Mouse (Mus musculus) G1E (cell line): ENCODE results near the gene Olfr1233. TPM values are rescaled to one million over a fixed set of nuclear protein-coding genes. Genes with fewer than 3 reads are reported as not detected.

ENCODE experiments used
- ATAC-seq: 2 replicates; pipeline ENCODE4 v1.8.0; 2016; ENCODE audit warnings: mild to moderate bottlenecking; ENCODE audit not compliant: insufficient number of reproducible peaks, poor library complexity, low FRiP score, severe bottlenecking; ENCODE audit errors: extremely low read depth
- DNase-seq: peaks from one replicate; pipeline ENCODE4 v3.0.0; 2012; ENCODE audit warnings: low spot score
- H3K27me3 ChIP-seq: 2 replicates; pipeline ENCODE4 v1.6.1; 2012; ENCODE audit warnings: mild to moderate bottlenecking, low read length, inconsistent platforms; ENCODE audit not compliant: insufficient read depth
- H3K36me3 ChIP-seq: replicated peaks from 2 replicates; pipeline ENCODE3; 2012; ENCODE audit warnings: mild to moderate bottlenecking, inconsistent platforms
- H3K4me1 ChIP-seq: 2 replicates; pipeline ENCODE4 v1.6.1; 2012; ENCODE audit warnings: low read depth, low read length, inconsistent platforms, mixed read lengths; ENCODE audit not compliant: insufficient read depth
- H3K4me3 ChIP-seq: 2 replicates; pipeline ENCODE4 v1.5.1; 2012; ENCODE audit warnings: low read depth, mild to moderate bottlenecking, inconsistent platforms, low read length, moderate library complexity, mixed read lengths
- H3K9me3 ChIP-seq: replicated peaks from 2 replicates; pipeline ENCODE4 v1.6.1; 2012; ENCODE audit warnings: inconsistent platforms
- CTCF ChIP-seq: IDR thresholded peaks from 2 replicates; pipeline ENCODE4 v1.5.1; 2012; ENCODE audit warnings: low read depth, low read length, inconsistent platforms, mixed read lengths
- GATA1 ChIP-seq: IDR thresholded peaks from 2 replicates; pipeline ENCODE4 v1.6.1; 2012; ENCODE audit warnings: borderline replicate concordance, low read length, inconsistent platforms, mixed read lengths
- GATA2 ChIP-seq: IDR thresholded peaks from 2 replicates; pipeline ENCODE4 v1.6.1; 2012; ENCODE audit warnings: low read depth, low read length, inconsistent platforms, borderline replicate concordance
- POLR2AphosphoS5 ChIP-seq: IDR thresholded peaks from 2 replicates; pipeline ENCODE4 v1.6.1; 2012; ENCODE audit warnings: low read depth, low read length, inconsistent platforms; ENCODE audit not compliant: insufficient replicate concordance
- TAL1 ChIP-seq: conservative IDR thresholded peaks from 2 replicates; pipeline ENCODE4 v1.6.1; 2012; ENCODE audit warnings: low read depth, low read length, inconsistent platforms, mixed read lengths
- polyA plus RNA-seq: library from polyadenylated mRNA; stranded (reverse); fragments of >175 nt; gene quantifications from 2 replicates; pipeline ENCODE4 v1.2.3, GENCODE M21; 2012
- total RNA-seq, 2 experiments: library from RNA; stranded (forward) in 1 of 2; stranded (reverse) in 1 of 2; fragments of 200-1000 nt in 1 of 2; fragments of >200 nt in 1 of 2; fragmentation: Nextera tagmentation in 1 of 2; gene quantifications; 2 replicates each; pipeline ENCODE4 v1.2.3; 2014 to 2017

Gene Olfr1233
- total RNA-seq (2014; fragmentation: Nextera tagmentation): not detected in 2 replicates
- total RNA-seq (2017): under 0.01 and 0.16 TPM in 2 replicates
- polyA plus RNA-seq: not detected in 2 replicates

- TF ChIP-seq TAL1: no peak
- TF ChIP-seq GATA2: no peak
- no peak for TF ChIP-seq POLR2AphosphoS5
- no peak for TF ChIP-seq GATA1
- TF ChIP-seq CTCF: no peak
- no peaks in the 10 kb centered on the region for H3K36me3 ChIP-seq
- H3K27me3 ChIP-seq: no peaks in the 10 kb centered on the region
- no peak within 1 kb of the TSS for H3K4me3 ChIP-seq
- DNase-seq (no peak), ATAC-seq (no peak)
- 0 out of 2 replicates have a peak, but pooled peaks cover 2% of the 10 kb centered on the region for H3K9me3 ChIP-seq
- no peaks in the 10 kb centered on the region for H3K4me1 ChIP-seq
Observed at GRCm38 (mm10) chr2:89342298-89342697, at the start of gene Olfr1233. Gene Olfr1233, minus strand, starts transcription at chr2:89342398.

DNA sequence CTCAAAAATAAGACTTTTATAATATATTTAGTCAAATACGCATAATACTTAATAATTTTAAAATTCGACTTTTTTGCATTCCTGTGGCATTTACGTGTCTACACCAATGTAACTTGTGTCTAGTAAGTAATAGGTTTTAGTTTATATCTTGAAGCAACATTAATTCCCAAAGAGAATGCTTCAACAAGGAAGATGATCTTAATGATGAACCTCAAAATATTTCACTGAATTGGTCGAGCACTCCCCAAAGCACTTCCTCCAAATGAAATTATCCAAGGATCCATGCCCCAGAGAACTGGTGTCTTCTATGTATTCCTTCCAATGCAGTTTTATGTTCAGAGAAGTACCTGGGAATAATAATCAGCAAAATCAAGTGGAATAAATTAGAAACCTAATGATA, 22.6 kb upstream of the Olfr1233 start, which contains the start of gene Olfr1234:
Gene Olfr1234 (minus strand): TSS at position 101 of the 400 bp plus-strand sequence.
- no peak for DNase-seq
- H3K4me1 ChIP-seq: no peaks in the 10 kb centered on the region
- H3K27me3 ChIP-seq: no peaks in the 10 kb centered on the region
- H3K4me3 ChIP-seq: no peak within 1 kb of the TSS
- TF ChIP-seq GATA2 (no peak), POLR2AphosphoS5 (no peak), TAL1 (no peak), CTCF (no peak), GATA1 (no peak)
- no peak for ATAC-seq
- H3K36me3 ChIP-seq: no peaks in the 10 kb centered on the region
- no peaks in the 10 kb centered on the region for H3K9me3 ChIP-seq

DNA sequence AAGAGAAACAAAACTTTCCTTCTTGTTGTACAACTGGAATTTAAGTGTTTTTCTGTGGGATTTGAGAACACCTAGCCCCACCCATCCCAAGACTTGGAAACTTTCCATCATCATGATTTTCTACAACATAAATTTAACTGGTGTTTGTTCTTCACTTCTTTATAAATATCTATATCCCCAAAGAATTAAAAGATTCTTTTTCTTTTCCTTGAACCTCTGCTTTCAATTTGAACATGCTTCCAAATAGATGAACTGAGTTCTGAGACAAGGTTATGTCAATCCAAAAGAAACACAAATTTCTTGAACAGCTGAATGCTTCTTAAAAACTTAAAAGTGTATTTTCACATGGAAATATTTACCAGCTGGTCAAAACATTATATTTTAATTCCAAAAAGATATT, 12.6 kb downstream of the Olfr1233 start, which contains the start of gene Olfr1232:
Gene Olfr1232 (minus strand): TSS at position 101 of the 400 bp plus-strand sequence.
- ATAC-seq: no peak
- TF ChIP-seq GATA1 (no peak), POLR2AphosphoS5 (no peak), CTCF (no peak), GATA2 (no peak), TAL1 (no peak)
- H3K36me3 ChIP-seq: no peaks in the 10 kb centered on the region

GRCm38 (mm10) chr2:89306974-89307373, 35.2 kb downstream of the Olfr1233 start, which contains the start of gene Olfr1231:
Gene Olfr1231, minus strand, starts transcription at chr2:89307074.
- no peaks in the 10 kb centered on the region for H3K27me3 ChIP-seq
- no peaks in the 10 kb centered on the region for H3K4me1 ChIP-seq
- H3K36me3 ChIP-seq: no peaks in the 10 kb centered on the region
- no peak for TF ChIP-seq POLR2AphosphoS5
- TF ChIP-seq CTCF: no peak
- TF ChIP-seq TAL1: no peak
- TF ChIP-seq GATA1: no peak
- no peak for TF ChIP-seq GATA2
- H3K4me3 ChIP-seq: no peak within 1 kb of the TSS
- ATAC-seq (no peak), DNase-seq (no peak)
- 0 out of 2 replicates have a peak, but pooled peaks cover 2% of the 10 kb centered on the region for H3K9me3 ChIP-seq

More for the DNA sequence above, 12.6 kb downstream of the Olfr1233 start, which contains the start of gene Olfr1232:
- no peaks in the 10 kb centered on the region; the same call in 1 of the 2 replicates for H3K9me3 ChIP-seq
- H3K4me3 ChIP-seq: no peak within 1 kb of the TSS
- DNase-seq: no peak
- no peaks in the 10 kb centered on the region for H3K27me3 ChIP-seq
- no peaks in the 10 kb centered on the region for H3K4me1 ChIP-seq

- Histone ChIP-seq H3K4me1 (no peaks in the 10 kb centered on the region), H3K27me3 (no peaks in the 10 kb centered on the region), H3K9me3 (peaks cover 3% of the 10 kb centered on the region; the same call in 1 of the 2 replicates), H3K36me3 (no peaks in the 10 kb centered on the region), H3K4me3 (no peak within 1 kb of the TSS)
- DNase-seq: no peak
- TF ChIP-seq GATA2 (no peak), POLR2AphosphoS5 (no peak)
- no peak for ATAC-seq
Observed at GRCm38 (mm10) chr2:89297168-89297567, 45.0 kb downstream of the Olfr1233 start, which contains the start of gene Olfr1230. Gene Olfr1230, minus strand, starts transcription at chr2:89297268.

DNA sequence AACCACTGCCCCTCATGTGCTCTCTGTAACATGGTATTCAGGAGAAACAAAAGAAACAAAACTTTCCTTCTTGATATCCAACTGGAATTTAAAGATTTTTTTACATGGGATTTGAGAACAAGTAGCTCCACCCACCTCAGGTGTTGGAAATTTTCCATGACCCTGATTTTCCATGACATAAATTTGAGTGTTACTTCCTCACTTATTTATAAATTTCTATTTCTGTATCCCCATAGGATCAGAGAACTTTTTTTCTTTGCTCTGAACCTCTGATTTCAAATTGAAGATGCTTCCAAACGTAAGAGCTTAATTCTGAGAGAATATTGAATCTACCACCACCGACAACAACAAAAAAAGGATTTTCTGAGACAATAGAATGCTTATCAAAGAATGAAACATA, 54.3 kb downstream of the Olfr1233 start, which contains the start of gene Olfr1229:
Gene Olfr1229 (minus strand): TSS at position 101 of the 400 bp plus-strand sequence.
- H3K27me3 ChIP-seq: no peaks in the 10 kb centered on the region
- H3K9me3 ChIP-seq: no peaks in the 10 kb centered on the region
- TF ChIP-seq TAL1 (no peak), GATA2 (no peak)
- DNase-seq (no peak), ATAC-seq (no peak)
- H3K36me3 ChIP-seq: no peaks in the 10 kb centered on the region
- H3K4me1 ChIP-seq: no peaks in the 10 kb centered on the region
- H3K4me3 ChIP-seq: no peak within 1 kb of the TSS

Other genes starting within 250 kb of the Olfr1233 start
- gene Olfr1220, start 235.6 kb downstream of the Olfr1233 start, total RNA-seq (2014; fragmentation: Nextera tagmentation): 0.15 TPM in 1 of 2 replicates, not detected in the other
- gene Olfr1220, start 235.6 kb downstream of the Olfr1233 start, total RNA-seq (2017): 0.05 and 0.12 TPM in 2 replicates
- not detected in 2 replicates for gene Olfr1220, start 235.6 kb downstream of the Olfr1233 start, polyA plus RNA-seq
- gene Olfr1221, start 225.1 kb downstream of the Olfr1233 start, total RNA-seq (2014; fragmentation: Nextera tagmentation): not detected in 2 replicates
- 0.06 and 0.11 TPM in 2 replicates for gene Olfr1221, start 225.1 kb downstream of the Olfr1233 start, total RNA-seq (2017)
- not detected in 2 replicates for gene Olfr1221, start 225.1 kb downstream of the Olfr1233 start, polyA plus RNA-seq
- not detected in 2 replicates for gene Olfr1222, start 209.3 kb downstream of the Olfr1233 start, total RNA-seq (2014; fragmentation: Nextera tagmentation)
- gene Olfr1222, start 209.3 kb downstream of the Olfr1233 start, total RNA-seq (2017): 0.16 and 0.29 TPM in 2 replicates
- gene Olfr1222, start 209.3 kb downstream of the Olfr1233 start, polyA plus RNA-seq: not detected in 2 replicates
- not detected in 2 replicates for gene Olfr1223, start 190.8 kb downstream of the Olfr1233 start, total RNA-seq (2014; fragmentation: Nextera tagmentation)
- 0.06 TPM in 1 of 2 replicates, not detected in the other for gene Olfr1223, start 190.8 kb downstream of the Olfr1233 start, total RNA-seq (2017)
- gene Olfr1223, start 190.8 kb downstream of the Olfr1233 start, polyA plus RNA-seq: not detected in 2 replicates
- gene Olfr1224-ps1, start 178.3 kb downstream of the Olfr1233 start, total RNA-seq (2014; fragmentation: Nextera tagmentation): not detected in 2 replicates
- gene Olfr1224-ps1, start 178.3 kb downstream of the Olfr1233 start, total RNA-seq (2017): not detected in 2 replicates
- not detected in 2 replicates for gene Olfr1224-ps1, start 178.3 kb downstream of the Olfr1233 start, polyA plus RNA-seq
- gene Olfr1225, start 167.7 kb downstream of the Olfr1233 start, total RNA-seq (2014; fragmentation: Nextera tagmentation): not detected in 2 replicates
- gene Olfr1225, start 167.7 kb downstream of the Olfr1233 start, total RNA-seq (2017): 0.16 and 0.41 TPM in 2 replicates
- gene Olfr1225, start 167.7 kb downstream of the Olfr1233 start, polyA plus RNA-seq: not detected in 2 replicates
- gene Olfr1226, start 142.3 kb downstream of the Olfr1233 start, total RNA-seq (2014; fragmentation: Nextera tagmentation): not detected in 2 replicates
- 0.12 and 0.16 TPM in 2 replicates for gene Olfr1226, start 142.3 kb downstream of the Olfr1233 start, total RNA-seq (2017)
- gene Olfr1226, start 142.3 kb downstream of the Olfr1233 start, polyA plus RNA-seq: not detected in 2 replicates
- gene Olfr1228, start 88.3 kb downstream of the Olfr1233 start, total RNA-seq (2014; fragmentation: Nextera tagmentation): not detected in 2 replicates
- gene Olfr1228, start 88.3 kb downstream of the Olfr1233 start, total RNA-seq (2017): 0.05 TPM in 1 of 2 replicates, not detected in the other
- not detected in 2 replicates for gene Olfr1228, start 88.3 kb downstream of the Olfr1233 start, polyA plus RNA-seq
- gene Olfr1229, start 54.4 kb downstream of the Olfr1233 start, total RNA-seq (2014; fragmentation: Nextera tagmentation): not detected in 2 replicates
- 0.16 and 0.17 TPM in 2 replicates for gene Olfr1229, start 54.4 kb downstream of the Olfr1233 start, total RNA-seq (2017)
- not detected in 2 replicates for gene Olfr1229, start 54.4 kb downstream of the Olfr1233 start, polyA plus RNA-seq
- not detected in 2 replicates for gene Olfr1230, start 45.1 kb downstream of the Olfr1233 start, total RNA-seq (2014; fragmentation: Nextera tagmentation)
- 0.41 TPM in 1 of 2 replicates, not detected in the other for gene Olfr1230, start 45.1 kb downstream of the Olfr1233 start, total RNA-seq (2017)
- not detected in 2 replicates for gene Olfr1230, start 45.1 kb downstream of the Olfr1233 start, polyA plus RNA-seq
- not detected in 2 replicates for gene Olfr1231, start 35.3 kb downstream of the Olfr1233 start, total RNA-seq (2014; fragmentation: Nextera tagmentation)
- 0.12 and 0.22 TPM in 2 replicates for gene Olfr1231, start 35.3 kb downstream of the Olfr1233 start, total RNA-seq (2017)
- gene Olfr1231, start 35.3 kb downstream of the Olfr1233 start, polyA plus RNA-seq: not detected in 2 replicates
- gene Olfr1232, start 12.7 kb downstream of the Olfr1233 start, total RNA-seq (2014; fragmentation: Nextera tagmentation): not detected in 2 replicates
- gene Olfr1232, start 12.7 kb downstream of the Olfr1233 start, total RNA-seq (2017): not detected in 2 replicates
- gene Olfr1232, start 12.7 kb downstream of the Olfr1233 start, polyA plus RNA-seq: not detected in 2 replicates
- not detected in 2 replicates for gene Olfr1234, start 22.5 kb upstream of the Olfr1233 start, total RNA-seq (2014; fragmentation: Nextera tagmentation)
- 0.06 and 0.22 TPM in 2 replicates for gene Olfr1234, start 22.5 kb upstream of the Olfr1233 start, total RNA-seq (2017)
- gene Olfr1234, start 22.5 kb upstream of the Olfr1233 start, polyA plus RNA-seq: not detected in 2 replicates
- gene Olfr1238, start 67.3 kb upstream of the Olfr1233 start, total RNA-seq (2014; fragmentation: Nextera tagmentation): not detected in 2 replicates
- 0.11 and 0.12 TPM in 2 replicates for gene Olfr1238, start 67.3 kb upstream of the Olfr1233 start, total RNA-seq (2017)
- gene Olfr1238, start 67.3 kb upstream of the Olfr1233 start, polyA plus RNA-seq: not detected in 2 replicates
- not detected in 2 replicates for gene Olfr1239, start 78.0 kb upstream of the Olfr1233 start, total RNA-seq (2014; fragmentation: Nextera tagmentation)
- gene Olfr1239, start 78.0 kb upstream of the Olfr1233 start, total RNA-seq (2017): 0.16 and 0.23 TPM in 2 replicates
- not detected in 2 replicates for gene Olfr1239, start 78.0 kb upstream of the Olfr1233 start, polyA plus RNA-seq
- gene Olfr1240, start 100.6 kb upstream of the Olfr1233 start, total RNA-seq (2014; fragmentation: Nextera tagmentation): not detected in 2 replicates
- 0.05 and 0.23 TPM in 2 replicates for gene Olfr1240, start 100.6 kb upstream of the Olfr1233 start, total RNA-seq (2017)
- gene Olfr1240, start 100.6 kb upstream of the Olfr1233 start, polyA plus RNA-seq: not detected in 2 replicates
- gene Olfr1241, start 144.7 kb upstream of the Olfr1233 start, total RNA-seq (2014; fragmentation: Nextera tagmentation): not detected in 2 replicates
- 0.06 TPM in 1 of 2 replicates, not detected in the other for gene Olfr1241, start 144.7 kb upstream of the Olfr1233 start, total RNA-seq (2017)
- gene Olfr1241, start 144.7 kb upstream of the Olfr1233 start, polyA plus RNA-seq: not detected in 2 replicates
- gene Olfr1242, start 155.9 kb upstream of the Olfr1233 start, total RNA-seq (2014; fragmentation: Nextera tagmentation): not detected in 2 replicates
- not detected in 2 replicates for gene Olfr1242, start 155.9 kb upstream of the Olfr1233 start, total RNA-seq (2017)
- gene Olfr1242, start 155.9 kb upstream of the Olfr1233 start, polyA plus RNA-seq: not detected in 2 replicates
- gene Olfr1243, start 189.1 kb upstream of the Olfr1233 start, total RNA-seq (2014; fragmentation: Nextera tagmentation): not detected in 2 replicates
- gene Olfr1243, start 189.1 kb upstream of the Olfr1233 start, total RNA-seq (2017): 0.23 and 0.38 TPM in 2 replicates
- gene Olfr1243, start 189.1 kb upstream of the Olfr1233 start, polyA plus RNA-seq: not detected in 2 replicates
- not detected in 2 replicates for gene Olfr1245, start 236.0 kb upstream of the Olfr1233 start, total RNA-seq (2014; fragmentation: Nextera tagmentation)
- 0.46 TPM in 1 of 2 replicates, not detected in the other for gene Olfr1245, start 236.0 kb upstream of the Olfr1233 start, total RNA-seq (2017)
- gene Olfr1245, start 236.0 kb upstream of the Olfr1233 start, polyA plus RNA-seq: not detected in 2 replicates